Mouse (Mus musculus): ENCODE measurements around the gene Bhlha9. TPM values are rescaled to one million over a fixed set of nuclear protein-coding genes. Genes with fewer than 3 reads are reported as not detected.

The Bhlha9 gene
- polyA plus RNA-seq, 1 experiment from 2014 or later, result 0.65 TPM

DNA sequence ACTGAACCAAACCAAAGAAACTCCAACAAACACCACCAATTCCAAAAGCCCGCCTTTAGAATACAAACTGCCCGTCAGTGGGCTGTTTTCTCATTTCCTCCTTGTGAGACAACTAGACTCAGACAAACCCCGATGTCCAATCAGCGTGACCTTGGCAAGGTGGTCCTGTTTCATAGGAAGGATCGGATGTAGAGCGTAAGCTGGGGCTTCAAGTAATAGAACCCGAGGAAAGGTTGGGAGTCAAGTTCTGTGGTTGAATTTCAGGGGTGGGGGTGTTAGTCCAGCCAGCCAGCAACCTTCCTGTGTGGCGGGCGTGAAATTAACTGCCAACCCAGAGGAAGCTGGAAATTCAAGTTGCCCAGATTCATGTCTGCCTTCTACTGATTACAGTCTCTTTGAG, 27.2 kb upstream of the Bhlha9 start:
- WGBS, result 77% methylated on average over 9 of the region's 9 CpGs
- no peak for ATAC-seq (replicated peaks)
- Histone ChIP-seq H3K27ac (replicated peaks) (no peak overlapping the region), H3K27me3 (peaks cover 9% of the 10 kb centered on the region; the same call in 1 of the 2 replicates), H3K36me3 (no peaks in the 10 kb centered on the region), H3K4me1 (peaks cover 30% of the 10 kb centered on the region), H3K9me3 (no peaks in the 10 kb centered on the region), H3K9ac (replicated peaks) (no peak overlapping the region), H3K4me3 (no peak overlapping the region), H3K4me2 (replicated peaks) (no peak overlapping the region)

GRCm38 (mm10) chr11:76645955-76646354, 26.3 kb upstream of the Bhlha9 start:
- under 1% methylated on average over 19 of the region's 19 CpGs for WGBS
- Histone ChIP-seq H3K4me3 (peak overlapping the region; percentile 28), H3K9ac (replicated peaks) (peak overlapping the region; percentile 19; the same call in 1 of the 2 replicates), H3K36me3 (no peaks in the 10 kb centered on the region), H3K27ac (replicated peaks) (peak overlapping the region; percentile 17), H3K4me2 (replicated peaks) (peak overlapping the region; percentile 47), H3K4me1 (peaks cover 30% of the 10 kb centered on the region), H3K27me3 (peaks cover 13% of the 10 kb centered on the region; the same call in 1 of the 2 replicates), H3K9me3 (no peaks in the 10 kb centered on the region)
- peak; percentile 77 for ATAC-seq (replicated peaks)

- Histone ChIP-seq H3K27me3 (peaks cover 20% of the 10 kb centered on the region; the same call in 1 of the 2 replicates), H3K27ac (replicated peaks) (peak overlapping the region; percentile 75), H3K9ac (replicated peaks) (no peak overlapping the region)
These were observed 25.2 kb upstream of the Bhlha9 start for GRCm38 (mm10) chr11:76647062-76647461.

DNA sequence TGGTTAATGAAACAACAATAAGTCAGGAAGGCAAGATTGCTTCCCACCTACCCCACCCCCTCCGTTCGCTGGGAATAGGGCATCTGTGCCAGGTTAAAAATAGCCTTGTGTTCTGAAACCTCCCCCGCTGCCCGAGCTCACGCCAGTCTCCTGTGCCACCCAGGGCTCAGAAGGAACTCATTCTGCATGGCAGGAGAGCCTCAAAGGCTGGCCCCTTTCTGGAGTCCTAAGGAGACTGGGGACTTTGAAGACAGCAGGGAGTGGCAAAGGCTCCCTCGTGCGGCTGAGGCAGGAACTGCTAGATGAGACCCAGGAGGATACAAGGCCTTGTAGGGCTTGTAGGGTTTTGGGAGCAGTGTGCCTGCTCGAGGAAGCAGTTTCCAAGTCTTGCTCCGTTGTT, 24.8 kb upstream of the Bhlha9 start:
- H3K9me3 ChIP-seq, result no peaks in the 10 kb centered on the region
- peaks cover 22% of the 10 kb centered on the region; the same call in 1 of the 2 replicates for H3K27me3 ChIP-seq
- no peak overlapping the region for H3K9ac ChIP-seq (replicated peaks)
- peak overlapping the region; percentile 75 for H3K27ac ChIP-seq (replicated peaks)
- peak; percentile 80 for ATAC-seq (replicated peaks)
- H3K36me3 ChIP-seq, result no peaks in the 10 kb centered on the region
- peaks cover 30% of the 10 kb centered on the region for H3K4me1 ChIP-seq
- WGBS, result 5% methylated on average over 9 of the region's 9 CpGs
- peak overlapping the region; percentile 12; the same call in 1 of the 2 replicates for H3K4me3 ChIP-seq
- H3K4me2 ChIP-seq (replicated peaks), result peak overlapping the region; percentile 42

More at GRCm38 (mm10) chr11:76647062-76647461, 25.2 kb upstream of the Bhlha9 start:
- Histone ChIP-seq H3K36me3 (no peaks in the 10 kb centered on the region), H3K4me3 (peak overlapping the region; percentile 12; the same call in 1 of the 2 replicates), H3K4me2 (replicated peaks) (peak overlapping the region; percentile 42), H3K4me1 (peaks cover 30% of the 10 kb centered on the region), H3K9me3 (no peaks in the 10 kb centered on the region)
- WGBS, result 0% methylated on average over 7 of the region's 7 CpGs
- peak; percentile 85 for ATAC-seq (replicated peaks)

DNA sequence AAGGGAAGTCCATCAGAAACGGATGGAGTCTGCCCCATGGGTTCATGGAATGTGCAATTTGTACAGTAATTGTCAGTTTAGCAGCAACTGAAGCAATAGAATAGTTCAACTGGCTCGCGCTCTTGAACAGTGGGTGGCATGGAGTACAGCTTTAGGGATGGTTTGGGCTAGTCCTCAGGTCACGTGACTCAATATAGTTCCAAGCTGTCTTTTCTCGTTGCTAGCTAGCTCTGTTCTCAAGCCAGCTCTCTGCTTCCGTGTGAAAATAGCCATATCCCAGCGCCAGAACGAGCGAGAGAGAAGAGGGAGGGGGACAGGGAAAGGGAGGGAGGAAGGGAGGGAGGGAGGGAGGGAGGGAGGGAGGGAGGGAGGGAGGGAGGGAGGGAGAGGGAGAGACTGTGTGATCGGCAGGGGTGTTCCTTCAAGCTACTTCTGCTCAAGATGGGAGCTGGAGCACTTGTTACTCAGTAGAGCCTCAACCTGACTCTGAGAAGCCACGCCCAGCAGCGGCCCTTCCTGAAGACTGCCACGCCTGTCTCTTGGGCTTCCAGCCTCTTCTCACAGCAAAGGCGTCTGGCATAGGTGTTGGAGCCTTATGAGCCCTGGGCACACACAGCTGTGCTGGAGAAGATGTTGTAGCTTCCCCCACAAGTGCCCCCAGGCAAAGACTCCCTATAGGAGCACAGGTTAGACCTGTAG, 21.3 kb upstream of the Bhlha9 start:
- 54% methylated on average over 12 of the region's 14 CpGs for WGBS
- no peaks in the 10 kb centered on the region for H3K36me3 ChIP-seq
- H3K4me2 ChIP-seq (replicated peaks), result no peak overlapping the region
- no peak overlapping the region for H3K4me3 ChIP-seq
- no peak overlapping the region for H3K9ac ChIP-seq (replicated peaks)
- peaks cover 18% of the 10 kb centered on the region for H3K4me1 ChIP-seq
- H3K9me3 ChIP-seq, result no peaks in the 10 kb centered on the region
- H3K27me3 ChIP-seq, result peaks cover 29% of the 10 kb centered on the region; the same call in 1 of the 2 replicates
- no peak for ATAC-seq (replicated peaks)
- H3K27ac ChIP-seq (replicated peaks), result no peak overlapping the region

GRCm38 (mm10) chr11:76652838-76653334, 19.4 kb upstream of the Bhlha9 start:
- no peak overlapping the region for H3K4me2 ChIP-seq (replicated peaks)
- H3K27ac ChIP-seq (replicated peaks), result no peak overlapping the region
- H3K36me3 ChIP-seq, result no peaks in the 10 kb centered on the region
- H3K27me3 ChIP-seq, result peaks cover 29% of the 10 kb centered on the region; the same call in 1 of the 2 replicates
- ATAC-seq (replicated peaks), result no peak
- H3K9ac ChIP-seq (replicated peaks), result no peak overlapping the region
- H3K4me1 ChIP-seq, result no peaks in the 10 kb centered on the region
- WGBS, result 36% methylated on average over 3 of the region's 3 CpGs
- no peak overlapping the region for H3K4me3 ChIP-seq
- H3K9me3 ChIP-seq, result no peaks in the 10 kb centered on the region

GRCm38 (mm10) chr11:76655106-76655505, 17.2 kb upstream of the Bhlha9 start:
- Histone ChIP-seq H3K4me3 (no peak overlapping the region), H3K9me3 (no peaks in the 10 kb centered on the region), H3K9ac (replicated peaks) (no peak overlapping the region), H3K27me3 (peaks cover 19% of the 10 kb centered on the region; the same call in 1 of the 2 replicates), H3K4me2 (replicated peaks) (no peak overlapping the region), H3K27ac (replicated peaks) (no peak overlapping the region), H3K36me3 (no peaks in the 10 kb centered on the region), H3K4me1 (no peaks in the 10 kb centered on the region)
- ATAC-seq (replicated peaks), result no peak
- WGBS, result 4% methylated on average over 10 of the region's 10 CpGs

DNA sequence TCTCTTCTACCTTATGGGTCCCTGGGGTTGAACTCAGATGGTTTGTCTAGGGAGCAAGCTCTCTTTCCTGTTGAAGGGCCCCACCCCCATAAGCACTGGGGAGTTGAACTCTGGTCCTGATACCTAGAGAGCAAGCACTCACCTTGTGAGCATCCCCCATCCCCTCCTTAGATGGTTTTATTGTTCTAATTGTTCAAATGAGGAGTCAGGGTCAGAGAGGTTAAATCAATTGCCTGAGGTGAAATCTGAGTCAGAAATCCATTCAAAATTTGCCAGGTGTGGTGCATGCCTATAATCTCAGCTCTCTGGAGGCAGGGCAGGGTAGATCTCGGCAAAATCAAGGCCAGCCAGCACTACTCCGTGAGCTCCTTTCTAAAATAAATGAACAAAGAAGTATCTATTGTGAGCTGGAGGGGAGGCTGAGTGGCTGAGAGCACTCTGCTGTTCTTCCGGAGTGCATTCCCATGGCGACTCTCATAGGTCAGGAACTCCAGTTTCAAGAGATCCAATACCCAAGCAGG, 14.8 kb upstream of the Bhlha9 start:
- Histone ChIP-seq H3K9ac (replicated peaks) (no peak overlapping the region), H3K4me3 (no peak overlapping the region), H3K27ac (replicated peaks) (no peak overlapping the region), H3K4me2 (replicated peaks) (no peak overlapping the region), H3K4me1 (no peaks in the 10 kb centered on the region), H3K27me3 (peaks cover 7% of the 10 kb centered on the region; the same call in 1 of the 2 replicates), H3K9me3 (no peaks in the 10 kb centered on the region), H3K36me3 (no peaks in the 10 kb centered on the region)
- WGBS, result 37% methylated on average over 4 of the region's 4 CpGs
- ATAC-seq (replicated peaks), result no peak

GRCm38 (mm10) chr11:76659138-76659930, 12.9 kb upstream of the Bhlha9 start:
- Histone ChIP-seq H3K9ac (replicated peaks) (no peak overlapping the region), H3K27me3 (peaks cover 15% of the 10 kb centered on the region), H3K4me2 (replicated peaks) (no peak overlapping the region), H3K27ac (replicated peaks) (no peak overlapping the region), H3K9me3 (no peaks in the 10 kb centered on the region), H3K4me1 (no peaks in the 10 kb centered on the region), H3K36me3 (no peaks in the 10 kb centered on the region), H3K4me3 (no peak overlapping the region)
- 81% methylated on average over 14 of the region's 14 CpGs for WGBS
- ATAC-seq (replicated peaks), result no peak

DNA sequence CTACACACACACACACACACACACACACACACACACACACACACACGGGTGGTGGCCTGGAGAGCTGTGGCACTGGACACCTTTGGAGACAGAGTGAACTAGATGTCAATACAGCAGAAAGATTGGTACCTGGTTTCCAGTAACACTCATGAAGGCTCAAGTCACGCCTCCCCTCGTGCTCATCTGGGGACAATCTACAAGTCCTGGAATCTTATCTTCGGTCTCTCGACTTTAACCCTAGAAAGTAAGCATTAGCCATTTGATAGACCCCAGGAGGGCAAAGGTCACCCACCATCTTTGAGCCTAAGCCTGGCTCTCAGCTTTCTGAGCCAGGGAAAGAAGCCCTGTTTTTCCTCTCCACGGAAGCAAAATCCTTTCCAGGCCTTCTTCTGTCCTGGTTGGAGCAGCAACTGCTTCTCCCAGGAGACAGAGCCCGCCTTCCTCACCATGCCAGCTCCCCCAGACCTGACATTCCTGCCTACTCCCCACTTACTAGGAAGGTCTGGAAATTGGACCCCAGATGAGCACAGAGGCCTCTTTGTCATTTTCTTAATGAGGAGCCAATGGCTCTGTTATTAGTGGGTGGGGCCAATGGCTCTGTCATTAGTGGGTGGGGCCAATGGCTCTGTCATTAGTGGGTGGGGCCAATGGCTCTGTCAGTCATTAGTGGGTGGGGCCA, 10.3 kb upstream of the Bhlha9 start:
- H3K9me3 ChIP-seq, result no peaks in the 10 kb centered on the region
- no peaks in the 10 kb centered on the region for H3K36me3 ChIP-seq
- ATAC-seq (replicated peaks), result no peak
- no peak overlapping the region for H3K27ac ChIP-seq (replicated peaks)
- WGBS, result 71% methylated on average over 7 of the region's 7 CpGs
- peaks cover 8% of the 10 kb centered on the region; the same call in 1 of the 2 replicates for H3K4me1 ChIP-seq
- no peak overlapping the region for H3K4me3 ChIP-seq
- H3K27me3 ChIP-seq, result peaks cover 32% of the 10 kb centered on the region
- H3K9ac ChIP-seq (replicated peaks), result no peak overlapping the region
- no peak overlapping the region for H3K4me2 ChIP-seq (replicated peaks)

GRCm38 (mm10) chr11:76666002-76666649, 6.1 kb upstream of the Bhlha9 start:
- Histone ChIP-seq H3K9ac (replicated peaks) (peak overlapping the region; percentile 43), H3K4me3 (peak overlapping the region; percentile 39), H3K27me3 (peaks cover 67% of the 10 kb centered on the region), H3K27ac (replicated peaks) (no peak overlapping the region), H3K4me2 (replicated peaks) (peak overlapping the region; percentile 68), H3K9me3 (no peaks in the 10 kb centered on the region), H3K36me3 (no peaks in the 10 kb centered on the region), H3K4me1 (peaks cover 8% of the 10 kb centered on the region; the same call in 1 of the 2 replicates)
- no peak for ATAC-seq (replicated peaks)
- WGBS, result 8% methylated on average over 35 of the region's 35 CpGs

Data from forebrain, embryonic 15.5 days (tissue).